Mouse (Mus musculus) neutrophil, adult 59 days (primary cell): ENCODE measurements around the gene Gm4788. TPM values are rescaled to one million over a fixed set of nuclear protein-coding genes. Genes with fewer than 3 reads are reported as not detected.

Experiments used
- total RNA-seq, 2 experiments: library from RNA; stranded (reverse); gene quantifications; 1 replicate in 1 of 2; 2 replicates in 1 of 2; pipeline ENCODE4 v1.2.4; 2023

Gene Gm4788
- total RNA-seq, result under 1 TPM in 1 of 2 experiments, not detected in 1; 0.22 TPM

GRCm38 (mm10) chr1:139781143-139781542 is at the start of gene Gm4788:
Gm4788 (minus strand) TSS chr1:139781243.

Other genes with a start within 250 kb of the Gm4788 start
- gene Cfhr1, start 221.0 kb downstream of the Gm4788 start, total RNA-seq, result not detected
- under 1 TPM in 1 of 2 experiments, not detected in 1; 0.53 TPM for gene Cfhr2, start 77.5 kb upstream of the Gm4788 start, total RNA-seq